Mouse (Mus musculus): ENCODE data around the gene Crlf3.

DNA sequence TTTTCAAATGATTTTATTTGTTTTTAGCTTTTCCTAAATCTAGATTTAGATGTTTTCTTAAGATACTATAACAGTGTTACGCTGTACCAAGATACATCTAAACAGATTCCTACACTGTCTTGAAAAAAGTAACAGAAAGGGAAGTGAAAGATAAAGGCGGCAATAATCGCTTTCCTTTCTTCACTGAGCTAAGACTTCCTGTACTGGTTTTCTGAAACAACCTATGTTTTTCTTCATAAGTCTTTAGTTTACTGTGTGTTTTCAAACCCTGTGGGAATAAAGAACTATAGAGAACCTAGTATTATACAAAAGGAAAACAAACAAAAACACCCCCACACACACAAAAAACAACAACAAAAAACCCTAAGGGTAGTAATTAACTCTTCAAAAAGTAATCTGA, 8.4 kb downstream of the Crlf3 start:
- no peak for TF ChIP-seq POLR2A (IDR thresholded peaks at IDR 0.05; ENCODE audit: low read depth, low read length)
- TF ChIP-seq CTCF (conservative IDR thresholded peaks at IDR 0.05; ENCODE audit: insufficient read depth, insufficient read length, low read depth, low read length): no peak

Data from kidney, adult 2 months (tissue).